Mouse (Mus musculus) lung, postnatal 0 days (tissue): ENCODE data around the gene Syde2.

Source experiments
- CTCF ChIP-seq: IDR thresholded peaks from 2 replicates; pipeline ENCODE4 v1.5.1; 2016; ENCODE audit warnings: antibody characterized with exemption, mild to moderate bottlenecking
- EP300 ChIP-seq: IDR thresholded peaks from 2 replicates; pipeline ENCODE4 v1.6.1; 2016; ENCODE audit warnings: antibody characterized with exemption, mild to moderate bottlenecking, control low read depth

DNA sequence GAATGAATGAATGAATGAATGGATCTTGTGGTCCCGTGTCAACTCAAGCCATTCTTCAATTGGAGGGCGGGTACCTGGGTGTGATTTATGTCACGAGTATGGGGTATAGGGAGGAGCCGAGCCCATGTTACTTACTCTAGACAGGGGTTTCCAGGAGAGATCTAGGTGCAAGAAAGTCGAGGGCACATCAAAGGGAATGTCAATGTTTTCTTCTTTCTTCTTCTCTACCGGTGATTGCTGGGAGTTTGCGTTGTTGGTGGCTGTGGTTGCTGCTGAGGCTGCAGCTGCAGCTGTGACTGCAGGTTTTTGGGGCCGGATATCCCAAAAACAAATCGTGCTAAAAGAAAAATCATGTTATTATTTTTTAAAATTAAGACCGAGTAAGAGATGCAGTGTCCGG, 75.5 kb downstream of the Syde2 start:
- TF ChIP-seq CTCF (no peak), EP300 (no peak)
